Mouse (Mus musculus): ENCODE measurements around the gene Troap.

- TF ChIP-seq MAFK (IDR thresholded peaks at IDR 0.05; ENCODE audit: insufficient read depth, low read depth, low read length) (no peak), ZC3H11A (IDR thresholded peaks at IDR 0.05; ENCODE audit: borderline replicate concordance, low read depth, low read length) (no peak), ZNF384 (IDR thresholded peaks at IDR 0.05; ENCODE audit: low read depth, low read length) (peak; percentile 51; the same call in 1 of the 2 replicates)
Measured at GRCm38 (mm10) chr15:99039996-99040919, 34.1 kb upstream of the Troap start.

Measured in ES-E14 (cell line).